7 mouse cellular contexts compared by ENCODE assay signal in the genomic region with DNA sequence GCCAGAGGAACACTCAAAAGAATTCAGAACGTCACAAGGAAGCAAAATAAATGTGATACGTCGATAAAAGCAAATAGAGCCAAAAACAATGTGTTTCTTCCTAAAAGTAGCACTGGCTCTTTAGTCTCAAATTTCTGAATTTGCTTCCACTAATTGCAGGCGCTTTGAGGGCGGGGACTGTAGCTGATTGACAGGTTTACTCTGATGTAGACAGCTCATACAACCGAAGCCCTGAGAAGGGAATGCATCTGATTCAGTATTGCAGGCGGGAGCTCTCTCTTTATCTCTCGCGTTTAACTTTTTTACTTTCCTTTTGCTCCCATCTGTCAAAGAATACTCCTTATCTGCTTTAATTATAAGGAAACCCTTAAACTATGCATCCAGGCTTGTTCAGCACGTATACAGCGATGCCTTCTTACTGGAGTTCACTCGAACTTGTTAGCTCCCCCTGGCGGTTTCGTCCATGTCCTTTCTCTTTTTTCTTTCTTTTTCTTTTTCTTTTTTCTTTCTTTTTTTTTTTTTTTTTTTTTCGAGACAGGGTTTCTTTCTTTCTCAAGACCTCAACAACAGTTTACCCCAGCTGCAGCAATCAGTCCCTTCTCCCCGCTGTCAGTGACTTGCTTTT.
DNase-seq lines count a peak whose midpoint lies in the region; ATAC-seq and TF ChIP-seq lines count a peak whose summit lies in the region.

No protein-coding gene starts in this region.

- peak; percentile 82 for ATAC-seq in frontal cortex, adult (ENCODE audit: low TSS enrichment)

- H3K4me3 ChIP-seq in cerebellum, adult 2 months (replicated peaks; ENCODE audit: insufficient read depth, low read depth, low read length), result no peak overlapping the region

- H3K27me3 ChIP-seq in cerebellum, adult 2 months (ENCODE audit: control insufficient read depth, insufficient read depth, low read length), result no peaks in the 10 kb centered on the region

- DNase-seq in R1 (ENCODE audit: low read depth, low spot score), result peak; percentile 69
- DNase-seq in cerebellum, adult 2 months, result peak; percentile 21 to 48
- DNase-seq in hindlimb bud, embryonic 11.5 days (ENCODE audit: extremely low spot score, low read depth, low spot score), result peak; percentile 63
- DNase-seq in left cerebral cortex, adult 18-20 months (ENCODE audit: low spot score in 2 of 2), result peak; percentile 66 to 77
- peak; percentile 79 for DNase-seq in lung, postnatal 36 days
- peak; percentile 86 for DNase-seq in right cerebral cortex, postnatal 14 days

- TF ChIP-seq CTCF in cerebellum, adult 2 months (IDR thresholded peaks at IDR 0.05; ENCODE audit: borderline replicate concordance, insufficient read depth, low read depth, low read length), result peak; percentile 32; the same call in 1 of the 2 replicates

- 23% methylated on average over 16 of the region's 16 CpGs for WGBS in cerebellum, adult 2 months

- no peak for TF ChIP-seq POLR2A in cerebellum, adult 2 months (IDR thresholded peaks at IDR 0.05; ENCODE audit: borderline replicate concordance, insufficient read depth, low read length)

- H3K4me1 ChIP-seq in cerebellum, adult 2 months (ENCODE audit: control insufficient read depth, insufficient read depth, low read length), result no peaks in the 10 kb centered on the region

- H3K27ac ChIP-seq in cerebellum, adult 2 months (ENCODE audit: insufficient read depth, low read length), result no peak overlapping the region

Comparison
In these comparisons a context has a peak if more than half of its experiments do, and no peak if none do; other contexts are left out.
1. DNase-seq: peak in every context shown above with its lines; median percentile 86 in right cerebral cortex, postnatal 14 days; 79 in lung, postnatal 36 days; 72 in left cerebral cortex, adult 18-20 months; 69 in R1; 63 in hindlimb bud, embryonic 11.5 days; 34 in cerebellum, adult 2 months.